Mouse (Mus musculus) MEL (cell line): ENCODE data around the gene Nfia.
A peak's percentile ranks its signal among the peaks of the same experiment; 100 is the strongest.

Experiments used
- CHD1 ChIP-seq: IDR thresholded peaks from 2 replicates; pipeline ENCODE4 v1.6.1; 2012; ENCODE audit warnings: low read depth, mild to moderate bottlenecking, inconsistent platforms, low read length, improper control_type of control experiment
- CTCF ChIP-seq, 3 experiments: IDR thresholded peaks in 2 of 3; conservative IDR thresholded peaks in 1 of 3; 2 replicates each; pipeline ENCODE4 v1.5.1; 2011 to 2012; ENCODE audit warnings: low read length in 3 of 3, low read depth in 2 of 3, mild to moderate bottlenecking in 2 of 3, improper control_type of control experiment in 1 of 3, inconsistent platforms in 1 of 3, mixed read lengths in 1 of 3, moderate library complexity in 1 of 3; ENCODE audit not compliant: control insufficient read depth in 1 of 3, insufficient read depth in 1 of 3, poor library complexity in 1 of 3, severe bottlenecking in 1 of 3
- GATA1 ChIP-seq: IDR thresholded peaks from 2 replicates; pipeline ENCODE4 v1.6.1; 2011; ENCODE audit warnings: low read depth, low read length, improper control_type of control experiment
- KAT2A ChIP-seq: conservative IDR thresholded peaks from 2 replicates; pipeline ENCODE4 v1.6.1; 2012; ENCODE audit warnings: low read depth, low read length, improper control_type of control experiment, inconsistent platforms
- MAX ChIP-seq: IDR thresholded peaks from 2 replicates; pipeline ENCODE4 v1.6.1; 2011; ENCODE audit warnings: low read length, improper control_type of control experiment
- MYC ChIP-seq: IDR thresholded peaks from 2 replicates; pipeline ENCODE4 v1.6.1; 2011; ENCODE audit warnings: low read depth, mild to moderate bottlenecking, low read length, improper control_type of control experiment, moderate library complexity
- NRF1 ChIP-seq: IDR thresholded peaks from 2 replicates; pipeline ENCODE4 v1.6.1; 2014; ENCODE audit warnings: low read depth, mild to moderate bottlenecking, inconsistent platforms, low read length, improper control_type of control experiment, moderate library complexity; ENCODE audit not compliant: poor library complexity, insufficient read depth, severe bottlenecking
- POLR2A ChIP-seq, 2 experiments: IDR thresholded peaks; 2 replicates each; pipeline ENCODE4 v1.6.1; 2011 to 2012; ENCODE audit warnings: low read length in 2 of 2, mild to moderate bottlenecking in 2 of 2, control low read depth in 1 of 2, improper control_type of control experiment in 1 of 2, low read depth in 1 of 2, moderate library complexity in 1 of 2; ENCODE audit not compliant: control insufficient read depth in 1 of 2, insufficient read depth in 1 of 2, poor library complexity in 1 of 2
- ZC3H11A ChIP-seq: IDR thresholded peaks from 2 replicates; pipeline ENCODE4 v1.6.1; 2012; ENCODE audit warnings: low read depth, mild to moderate bottlenecking, inconsistent platforms, low read length, improper control_type of control experiment

DNA sequence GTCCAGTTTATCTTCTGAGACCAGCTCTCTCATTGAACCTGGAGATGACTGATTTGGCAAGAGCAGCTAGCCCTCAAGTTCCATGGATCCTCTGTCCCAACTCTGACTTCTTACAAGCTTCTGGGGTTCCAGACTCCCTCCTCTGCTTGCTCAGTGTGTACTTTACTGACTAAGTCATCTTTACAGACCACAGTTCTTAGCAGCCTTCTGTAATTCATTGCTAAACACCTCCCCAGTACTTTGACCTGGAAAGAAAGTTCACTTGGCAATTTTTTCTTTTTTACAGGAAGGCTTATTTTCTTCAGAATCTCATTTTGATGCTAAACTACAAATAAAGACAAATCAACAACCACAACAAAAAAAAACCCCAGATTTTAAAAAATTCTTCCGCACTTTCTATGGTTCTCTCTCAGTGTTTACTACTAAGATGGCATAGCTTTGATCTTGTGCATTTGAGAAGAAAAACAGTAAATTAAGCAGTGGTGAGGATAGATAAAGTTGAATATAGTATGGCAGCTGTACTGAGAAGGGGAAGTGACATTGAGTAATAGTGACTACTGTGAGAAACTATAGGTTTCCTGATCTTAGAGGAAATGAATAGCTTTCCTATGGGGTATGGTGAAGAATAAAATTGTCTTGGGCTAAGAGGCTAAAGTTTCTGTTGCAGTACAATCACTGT lies 213.7 kb downstream of the Nfia start:
- no peak for TF ChIP-seq CTCF (IDR thresholded peaks at IDR 0.05 in 2 of 3, conservative IDR thresholded peaks at IDR 0.05 in 1 of 3; ENCODE audit: control insufficient read depth in 1 of 3, insufficient read depth in 1 of 3, low read depth in 2 of 3, low read length in 3 of 3, poor library complexity in 1 of 3, severe bottlenecking in 1 of 3)
- no peak for TF ChIP-seq POLR2A (IDR thresholded peaks at IDR 0.05; ENCODE audit: control insufficient read depth in 1 of 2, insufficient read depth in 1 of 2, low read depth in 1 of 2, low read length in 2 of 2, poor library complexity in 1 of 2)
- no peak for TF ChIP-seq NRF1
- no peak for TF ChIP-seq ZC3H11A
- TF ChIP-seq GATA1 = peak; percentile 57
- no peak for TF ChIP-seq MAX
- no peak for TF ChIP-seq CHD1
- TF ChIP-seq MYC = no peak
- TF ChIP-seq KAT2A = no peak
